Mouse (Mus musculus): ENCODE results near the gene Abcc4. TPM values are rescaled to one million over a fixed set of nuclear protein-coding genes. Genes with fewer than 3 reads are reported as not detected.
"Not testable (repeated sequence)": the region's sequence is repeated elsewhere in the genome, so short reads cannot be mapped to it uniquely, and the experiment has no call there.

Gene Abcc4
- polyA plus RNA-seq, 1 experiment from 2014 or later, result 2.6 TPM

DNA sequence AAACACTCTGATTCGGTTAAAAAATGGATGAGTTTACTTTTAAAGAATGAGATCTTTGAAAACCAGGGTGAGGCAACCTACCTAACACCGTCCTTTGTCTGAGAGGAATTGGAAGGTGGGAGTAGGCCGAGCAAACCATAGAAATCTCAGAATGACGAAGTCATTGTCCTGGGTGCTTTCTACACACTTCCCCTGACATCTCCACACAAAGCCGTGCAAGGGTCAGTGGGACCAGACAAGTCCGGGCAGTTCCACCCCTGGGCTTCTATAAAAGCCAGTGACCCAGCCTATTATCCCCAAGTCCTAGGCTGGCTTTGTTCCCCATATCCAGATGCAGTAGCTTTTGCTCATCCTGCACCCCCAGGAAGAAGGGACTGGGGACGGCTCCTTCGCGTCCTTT is 163.1 kb downstream of the Abcc4 start:
- Histone ChIP-seq H3K9me3 (ENCODE audit: control insufficient read depth, low read length) (0 out of 2 replicates have a peak, but pooled peaks cover 3% of the 10 kb centered on the region), H3K4me2 (ENCODE audit: low read length) (no peak overlapping the region), H3K4me3 (ENCODE audit: low read length) (no peak overlapping the region), H3K27me3 (replicated peaks; ENCODE audit: control insufficient read depth, insufficient read depth, low read length) (no peaks in the 10 kb centered on the region), H3K36me3 (ENCODE audit: control insufficient read depth, insufficient read depth, low read length) (no peaks in the 10 kb centered on the region), H3K9ac (ENCODE audit: low read depth, low read length) (no peak overlapping the region), H3K27ac (ENCODE audit: low read depth, low read length) (no peak overlapping the region), H3K4me1 (ENCODE audit: control insufficient read depth, insufficient read depth, low read depth, low read length) (no peaks in the 10 kb centered on the region)
- WGBS, result 29% methylated on average over 9 of the region's 9 CpGs
- no peak for ATAC-seq

DNA sequence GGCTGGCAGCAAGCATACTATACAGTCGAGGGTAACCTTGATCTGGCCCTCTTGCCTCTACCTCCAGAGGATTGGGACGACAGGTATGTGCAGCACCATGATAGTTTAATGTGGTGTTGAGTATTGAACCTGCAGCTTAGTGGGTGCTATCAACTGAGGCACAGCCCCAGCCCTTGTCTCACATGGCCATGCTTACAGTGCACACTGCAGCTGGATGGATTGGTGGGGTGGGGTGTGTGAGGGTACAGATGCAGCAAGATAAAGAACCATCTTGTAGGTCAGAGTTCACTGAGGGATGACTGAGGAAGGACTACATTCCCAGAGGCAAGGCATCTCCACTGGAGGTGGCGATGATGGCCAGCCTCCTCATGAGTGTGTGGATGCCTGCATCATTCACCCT is 174.5 kb downstream of the Abcc4 start:
- H3K9me3 ChIP-seq (ENCODE audit: control insufficient read depth, low read length), result no peaks in the 10 kb centered on the region
- no peak overlapping the region for H3K4me2 ChIP-seq (ENCODE audit: low read length)
- no peaks in the 10 kb centered on the region for H3K36me3 ChIP-seq (ENCODE audit: control insufficient read depth, insufficient read depth, low read length)
- H3K27ac ChIP-seq (ENCODE audit: low read depth, low read length), result no peak overlapping the region
- H3K4me3 ChIP-seq (ENCODE audit: low read length), result no peak overlapping the region
- WGBS, result 84% methylated on average over 3 of the region's 3 CpGs
- H3K27me3 ChIP-seq (replicated peaks; ENCODE audit: control insufficient read depth, insufficient read depth, low read length), result no peaks in the 10 kb centered on the region
- no peaks in the 10 kb centered on the region for H3K4me1 ChIP-seq (ENCODE audit: control insufficient read depth, insufficient read depth, low read depth, low read length)
- H3K9ac ChIP-seq (ENCODE audit: low read depth, low read length), result no peak overlapping the region
- no peak for ATAC-seq

DNA sequence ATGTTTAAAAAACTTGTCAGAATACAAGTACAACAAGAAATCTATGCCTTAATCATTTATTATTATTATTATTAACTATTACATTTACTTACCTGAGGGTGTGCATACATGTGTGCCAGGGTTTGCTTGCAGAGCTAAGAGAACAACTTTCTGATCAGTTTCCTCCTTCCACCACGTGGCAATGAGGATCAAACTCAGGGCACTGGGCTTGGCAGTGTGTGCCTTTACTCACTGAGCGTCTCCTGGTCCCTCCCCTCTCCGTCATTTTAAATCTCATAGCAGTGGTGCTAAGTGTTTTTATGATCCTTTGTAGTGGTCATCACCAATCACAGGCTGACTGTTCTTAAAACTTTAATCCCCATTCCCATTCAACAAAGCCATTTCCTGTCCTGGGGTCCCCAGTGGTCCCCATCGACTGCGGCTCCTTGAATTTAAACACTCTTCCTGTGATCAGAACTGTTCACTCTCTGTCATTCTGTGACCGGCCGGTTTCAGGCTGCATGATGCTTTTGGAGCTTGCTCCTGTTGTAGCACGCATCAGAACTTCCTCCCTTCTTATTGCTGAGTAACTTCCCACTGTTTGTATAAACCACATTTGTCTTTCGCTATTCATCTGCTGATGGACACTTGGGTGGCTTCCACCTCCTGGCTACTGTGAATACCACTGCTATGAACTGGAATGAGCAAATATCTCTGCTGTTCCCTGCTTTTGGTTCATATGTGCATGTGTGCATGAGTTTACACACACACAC is 191.6 kb downstream of the Abcc4 start:
- 76% methylated on average over 9 of the region's 9 CpGs for WGBS
- no peak for ATAC-seq
- no peak overlapping the region for H3K4me2 ChIP-seq (ENCODE audit: low read length)

GRCm38 (mm10) chr14:118511715-118512114 is 194.3 kb downstream of the Abcc4 start:
- not testable (repeated sequence) for H3K4me3 ChIP-seq (ENCODE audit: low read length); H3K4me2 ChIP-seq (ENCODE audit: low read length); H3K9ac ChIP-seq (ENCODE audit: low read depth, low read length); H3K4me1 ChIP-seq (ENCODE audit: control insufficient read depth, insufficient read depth, low read depth, low read length); H3K27ac ChIP-seq (ENCODE audit: low read depth, low read length); H3K9me3 ChIP-seq (ENCODE audit: control insufficient read depth, low read length); H3K36me3 ChIP-seq (ENCODE audit: control insufficient read depth, insufficient read depth, low read length); ATAC-seq; H3K27me3 ChIP-seq (replicated peaks; ENCODE audit: control insufficient read depth, insufficient read depth, low read length)
- WGBS, result 94% methylated on average over 6 of the region's 6 CpGs

More for the DNA sequence above, 191.6 kb downstream of the Abcc4 start:
- Histone ChIP-seq H3K27me3 (replicated peaks; ENCODE audit: control insufficient read depth, insufficient read depth, low read length) (no peaks in the 10 kb centered on the region; the same call in 1 of the 2 replicates), H3K4me3 (ENCODE audit: low read length) (no peak overlapping the region), H3K4me1 (ENCODE audit: control insufficient read depth, insufficient read depth, low read depth, low read length) (no peaks in the 10 kb centered on the region), H3K9ac (ENCODE audit: low read depth, low read length) (no peak overlapping the region), H3K27ac (ENCODE audit: low read depth, low read length) (no peak overlapping the region), H3K36me3 (ENCODE audit: control insufficient read depth, insufficient read depth, low read length) (no peaks in the 10 kb centered on the region), H3K9me3 (ENCODE audit: control insufficient read depth, low read length) (no peaks in the 10 kb centered on the region)

- Histone ChIP-seq H3K4me3 (ENCODE audit: low read length) (no peak overlapping the region), H3K9ac (ENCODE audit: low read depth, low read length) (no peak overlapping the region), H3K9me3 (ENCODE audit: control insufficient read depth, low read length) (no peaks in the 10 kb centered on the region), H3K27me3 (replicated peaks; ENCODE audit: control insufficient read depth, insufficient read depth, low read length) (no peaks in the 10 kb centered on the region; the same call in 1 of the 2 replicates), H3K4me2 (ENCODE audit: low read length) (no peak overlapping the region), H3K4me1 (ENCODE audit: control insufficient read depth, insufficient read depth, low read depth, low read length) (peaks cover 4% of the 10 kb centered on the region), H3K27ac (ENCODE audit: low read depth, low read length) (no peak overlapping the region), H3K36me3 (ENCODE audit: control insufficient read depth, insufficient read depth, low read length) (no peaks in the 10 kb centered on the region)
- ATAC-seq, result no peak
- WGBS, result 58% methylated on average over 2 of the region's 2 CpGs
Measured at GRCm38 (mm10) chr14:118510793-118511192, 195.2 kb downstream of the Abcc4 start.

DNA sequence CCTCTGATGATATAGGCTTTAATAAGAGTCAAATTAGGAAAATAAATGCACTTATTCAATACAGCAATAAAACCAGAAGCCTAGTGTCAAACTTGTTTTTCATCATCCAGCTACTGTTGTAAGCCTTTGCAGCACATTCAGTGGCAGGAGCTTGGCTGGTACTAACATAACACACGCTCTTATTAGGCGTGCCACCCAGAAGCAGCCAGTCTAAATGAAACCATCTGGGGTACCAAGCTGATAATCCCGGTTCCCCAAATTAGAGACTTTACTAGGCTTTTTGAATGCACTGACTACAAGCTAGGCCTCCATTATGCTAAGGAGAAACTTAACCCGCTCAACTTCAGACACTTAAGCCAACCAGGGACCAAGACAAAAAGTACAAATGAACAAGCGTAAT is 195.8 kb downstream of the Abcc4 start:
- Histone ChIP-seq H3K27ac (ENCODE audit: low read depth, low read length) (no peak overlapping the region), H3K9ac (ENCODE audit: low read depth, low read length) (no peak overlapping the region), H3K4me3 (ENCODE audit: low read length) (no peak overlapping the region), H3K4me2 (ENCODE audit: low read length) (no peak overlapping the region), H3K4me1 (ENCODE audit: control insufficient read depth, insufficient read depth, low read depth, low read length) (peaks cover 4% of the 10 kb centered on the region), H3K36me3 (ENCODE audit: control insufficient read depth, insufficient read depth, low read length) (no peaks in the 10 kb centered on the region), H3K9me3 (ENCODE audit: control insufficient read depth, low read length) (no peaks in the 10 kb centered on the region), H3K27me3 (replicated peaks; ENCODE audit: control insufficient read depth, insufficient read depth, low read length) (no peaks in the 10 kb centered on the region; the same call in 1 of the 2 replicates)
- ATAC-seq, result no peak
- 87% methylated on average over 5 of the region's 5 CpGs for WGBS

DNA sequence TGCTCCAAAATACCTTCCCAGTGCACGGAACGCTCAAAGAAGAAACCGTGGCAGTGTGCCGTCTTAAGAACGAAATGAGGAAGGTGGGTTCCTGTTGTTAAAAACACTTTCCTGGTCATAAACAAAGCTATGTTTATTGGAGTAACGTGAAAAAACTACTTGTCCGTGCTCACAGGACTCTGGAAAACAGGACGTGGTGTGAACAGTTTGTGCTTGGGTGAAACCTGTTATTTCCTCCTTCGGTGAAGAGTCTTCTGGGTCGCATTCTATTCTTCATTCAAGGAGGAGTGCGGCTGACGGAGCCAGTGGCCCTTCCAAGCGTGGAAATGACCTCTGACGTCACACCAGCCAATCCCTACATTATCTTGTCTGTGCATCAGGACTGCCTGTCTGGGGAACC is 198.2 kb downstream of the Abcc4 start:
- H3K4me2 ChIP-seq (ENCODE audit: low read length), result no peak overlapping the region
- H3K27me3 ChIP-seq (replicated peaks; ENCODE audit: control insufficient read depth, insufficient read depth, low read length), result no peaks in the 10 kb centered on the region
- ATAC-seq, result no peak
- no peak overlapping the region for H3K4me3 ChIP-seq (ENCODE audit: low read length)
- H3K4me1 ChIP-seq (ENCODE audit: control insufficient read depth, insufficient read depth, low read depth, low read length), result peaks cover 4% of the 10 kb centered on the region
- WGBS, result 89% methylated on average over 14 of the region's 14 CpGs
- H3K36me3 ChIP-seq (ENCODE audit: control insufficient read depth, insufficient read depth, low read length), result no peaks in the 10 kb centered on the region
- H3K27ac ChIP-seq (ENCODE audit: low read depth, low read length), result no peak overlapping the region
- H3K9ac ChIP-seq (ENCODE audit: low read depth, low read length), result no peak overlapping the region
- no peaks in the 10 kb centered on the region for H3K9me3 ChIP-seq (ENCODE audit: control insufficient read depth, low read length)

GRCm38 (mm10) chr14:118506591-118507146 is 199.3 kb downstream of the Abcc4 start:
- H3K4me3 ChIP-seq (ENCODE audit: low read length), result no peak overlapping the region
- H3K9me3 ChIP-seq (ENCODE audit: control insufficient read depth, low read length), result no peaks in the 10 kb centered on the region
- peak; percentile 48; the same call in 1 of the 2 replicates for ATAC-seq
- peaks cover 4% of the 10 kb centered on the region for H3K4me1 ChIP-seq (ENCODE audit: control insufficient read depth, insufficient read depth, low read depth, low read length)
- peak overlapping the region; percentile 18; the same call in 1 of the 2 replicates for H3K4me2 ChIP-seq (ENCODE audit: low read length)
- no peak overlapping the region for H3K9ac ChIP-seq (ENCODE audit: low read depth, low read length)
- H3K27ac ChIP-seq (ENCODE audit: low read depth, low read length), result no peak overlapping the region
- no peaks in the 10 kb centered on the region for H3K36me3 ChIP-seq (ENCODE audit: control insufficient read depth, insufficient read depth, low read length)
- 44% methylated on average over 14 of the region's 14 CpGs for WGBS
- H3K27me3 ChIP-seq (replicated peaks; ENCODE audit: control insufficient read depth, insufficient read depth, low read length), result no peaks in the 10 kb centered on the region

GRCm38 (mm10) chr14:118496767-118497166 is 209.3 kb downstream of the Abcc4 start:
- 62% methylated on average over 2 of the region's 2 CpGs for WGBS

More at GRCm38 (mm10) chr14:118496767-118497166, 209.3 kb downstream of the Abcc4 start:
- Histone ChIP-seq H3K27ac (ENCODE audit: low read depth, low read length) (no peak overlapping the region), H3K9ac (ENCODE audit: low read depth, low read length) (no peak overlapping the region), H3K27me3 (replicated peaks; ENCODE audit: control insufficient read depth, insufficient read depth, low read length) (no peaks in the 10 kb centered on the region), H3K4me3 (ENCODE audit: low read length) (no peak overlapping the region), H3K9me3 (ENCODE audit: control insufficient read depth, low read length) (no peaks in the 10 kb centered on the region), H3K36me3 (ENCODE audit: control insufficient read depth, insufficient read depth, low read length) (no peaks in the 10 kb centered on the region), H3K4me1 (ENCODE audit: control insufficient read depth, insufficient read depth, low read depth, low read length) (no peaks in the 10 kb centered on the region), H3K4me2 (ENCODE audit: low read length) (no peak overlapping the region)
- ATAC-seq, result no peak

All from hindbrain, embryonic 16.5 days (tissue).